In the genomic region with DNA sequence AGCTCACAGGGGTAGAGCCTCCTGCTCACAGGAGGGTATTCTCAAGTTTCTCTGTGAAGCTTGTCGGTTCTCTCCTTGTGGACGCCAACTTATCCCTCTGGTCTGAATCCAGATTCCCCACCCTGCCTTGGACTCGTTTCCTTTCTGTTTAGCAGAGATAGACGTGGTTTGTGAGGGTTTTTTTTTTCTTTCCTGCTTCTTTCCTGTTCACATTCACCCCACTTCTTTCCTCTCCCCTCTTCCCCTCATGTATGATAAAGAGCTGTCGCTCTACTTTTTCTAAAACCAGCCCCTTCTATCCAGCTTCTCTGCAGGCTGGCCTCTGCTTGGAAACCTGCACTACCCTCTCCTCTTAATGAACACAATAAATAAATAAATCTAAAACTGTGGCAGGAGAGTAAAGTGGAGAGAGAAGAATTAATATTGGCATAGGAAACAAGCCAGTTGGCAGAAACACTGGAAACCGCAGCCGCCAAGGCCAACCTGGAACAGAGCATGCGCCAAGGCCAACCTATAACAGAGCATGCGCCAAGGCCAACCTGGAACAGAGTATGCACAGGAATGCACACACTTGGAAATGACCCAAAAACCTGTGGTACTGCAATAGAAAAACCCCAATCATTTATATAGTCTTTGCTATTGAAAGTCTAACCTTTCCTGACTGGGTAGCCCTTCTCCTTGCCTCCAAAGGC, we compare ENCODE assay signal across 7 mouse cellular contexts.
DNase-seq lines count a peak whose midpoint lies in the region.

No protein-coding gene starts in this region.

- intact Hi-C loops in heart, postnatal 10 days (cut with DNase I) = no loop called here

- peak; percentile 57 to 68 for DNase-seq in adrenal gland, adult 18-20 months (ENCODE audit: low spot score in 2 of 2)
- peak; percentile 87 to 89 for DNase-seq in adrenal gland, postnatal 36 days
- peak; percentile 55 to 63 for DNase-seq in heart, postnatal 10 days
- peak; percentile 83 for DNase-seq in lung, postnatal 25 days (ENCODE audit: low spot score)
- DNase-seq in frontal cortex, postnatal 36 days (ENCODE audit: low spot score in 2 of 2) = no peak
- DNase-seq in thymus, postnatal 10 days (ENCODE audit: low spot score in 2 of 2) = no peak
- no peak for DNase-seq in c-Kit-positive CD71-positive TER-119-positive erythroid progenitor cells, embryonic 14.5 days (ENCODE audit: low spot score)

Comparison
In these comparisons a context has a peak if more than half of its experiments do, and no peak if none do; other contexts are left out.
1. DNase-seq: peak in adrenal gland, adult 18-20 months (2 of 2), adrenal gland, postnatal 36 days (2 of 2), heart, postnatal 10 days (2 of 2) and lung, postnatal 25 days (single experiment); none in frontal cortex, postnatal 36 days (0 of 2), thymus, postnatal 10 days (0 of 2) and c-Kit-positive CD71-positive TER-119-positive erythroid progenitor cells, embryonic 14.5 days (single experiment).